Mouse (Mus musculus) midbrain, embryonic 11.5 days (tissue): Measurements from ENCODE around the gene Lrrc55. TPM values are rescaled to one million over a fixed set of nuclear protein-coding genes. Genes with fewer than 3 reads are reported as not detected.

ENCODE experiments used
- ATAC-seq: fragments of 200-750 bp; cut with Nextera tagmentation; 2 replicates; pipeline ENCODE4 v1.8.0; 2017; ENCODE audit warnings: moderate TSS enrichment, moderate library complexity; ENCODE audit not compliant: low FRiP score
- DNase-seq: peaks from one replicate; pipeline ENCODE4 v3.0.0; 2015; ENCODE audit warnings: low spot score; ENCODE audit errors: missing footprints
- H3K27ac ChIP-seq: fragments of 300-500 bp; sonication (generic); 2 replicates; pipeline ENCODE4 v1.5.1; 2014; ENCODE audit warnings: low read depth, low read length
- H3K27me3 ChIP-seq: fragments of 300-500 bp; sonication (generic); 2 replicates; pipeline ENCODE4 v1.6.1; 2014; ENCODE audit warnings: mild to moderate bottlenecking, low read length, moderate library complexity, mixed read lengths; ENCODE audit not compliant: control insufficient read depth, insufficient read depth
- H3K36me3 ChIP-seq: fragments of 300-500 bp; sonication (generic); 2 replicates; pipeline ENCODE4 v1.6.1; 2014; ENCODE audit warnings: mild to moderate bottlenecking, low read length, moderate library complexity, mixed read lengths; ENCODE audit not compliant: control insufficient read depth, insufficient read depth
- H3K4me1 ChIP-seq: fragments of 300-500 bp; sonication (generic); 2 replicates; pipeline ENCODE4 v1.6.1; 2014; ENCODE audit warnings: low read length; ENCODE audit not compliant: control insufficient read depth, insufficient read depth
- H3K4me2 ChIP-seq: fragments of 300-500 bp; sonication (generic); 2 replicates; pipeline ENCODE4 v1.6.1; 2014; ENCODE audit warnings: mild to moderate bottlenecking, moderate library complexity
- H3K4me3 ChIP-seq: fragments of 300-500 bp; sonication (generic); 2 replicates; pipeline ENCODE4 v1.5.1; 2014; ENCODE audit warnings: low read depth, low read length
- H3K9ac ChIP-seq: fragments of 300-500 bp; sonication (generic); 2 replicates; pipeline ENCODE4 v1.6.1; 2014; ENCODE audit warnings: low read length
- H3K9me3 ChIP-seq: fragments of 300-500 bp; sonication (generic); 2 replicates; pipeline ENCODE4 v1.6.1; 2016; ENCODE audit warnings: low read length; ENCODE audit not compliant: control insufficient read depth
- WGBS: fragments of 180-500 bp; shearing (Covaris S2); extraction: QIAGEN DNeasy Blood & Tissue Kit; methylation state at CpG from one replicate; pipeline ENCODE4 v1.1.7; 2014; 5-methylcytosine and 5-hydroxymethylcytosine counted together
- polyA plus RNA-seq: library from polyadenylated mRNA; unstranded; fragments of >200 nt; fragmentation: Nextera tagmentation; extraction: Ambion mirVana; gene quantifications from 2 replicates; pipeline ENCODE4 v1.2.1, GENCODE M21; 2014

The Lrrc55 gene
- polyA plus RNA-seq, 1 experiment from 2014 or later = 1.2 TPM

DNA sequence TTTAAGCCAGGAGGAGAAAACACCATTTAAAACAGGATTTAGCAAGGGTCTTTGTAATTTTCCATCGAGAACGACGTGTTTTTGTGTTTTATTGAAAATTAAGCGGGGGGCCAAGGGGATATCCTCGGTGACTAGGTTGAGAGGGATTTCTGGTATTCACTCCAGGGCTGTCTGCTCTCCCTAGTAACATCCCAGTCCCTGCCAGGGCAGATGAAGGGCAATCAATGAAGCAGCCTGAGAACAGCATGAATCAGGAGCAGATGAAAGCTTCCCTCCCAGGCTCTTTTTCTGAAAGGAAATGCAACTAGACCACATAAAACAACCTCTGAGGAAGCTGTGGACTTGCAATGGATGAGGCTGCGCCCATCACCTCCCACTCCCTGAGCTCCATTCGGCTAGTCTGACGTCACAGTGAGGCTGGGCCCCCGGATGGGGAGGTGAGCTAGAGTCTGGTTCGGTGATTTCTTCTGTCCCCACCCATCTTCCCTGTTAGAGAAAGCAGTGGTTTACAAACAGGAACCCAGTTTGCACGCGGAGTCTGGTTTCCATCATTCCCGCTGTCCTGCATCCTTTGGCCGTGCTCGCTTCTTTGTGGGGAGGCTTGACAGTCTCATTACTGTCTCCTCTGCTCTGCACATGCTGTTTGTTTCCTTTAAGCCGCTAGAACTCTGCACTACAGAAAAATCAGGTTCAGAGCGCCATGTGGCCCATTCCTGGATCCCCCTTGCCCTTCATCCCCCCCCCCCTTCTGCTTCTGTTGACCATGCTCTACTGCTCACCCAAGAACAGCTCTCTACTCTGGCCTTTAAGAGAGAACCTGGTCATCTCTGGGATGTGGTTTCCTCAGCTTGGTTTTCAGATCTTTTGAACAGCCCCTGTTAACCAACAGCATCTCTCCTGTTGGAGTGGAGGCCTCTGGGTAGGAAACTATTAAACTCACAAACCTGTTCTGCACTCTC, 27.5 kb upstream of the Lrrc55 start:
- H3K27ac ChIP-seq = no peak overlapping the region
- H3K9ac ChIP-seq = no peak overlapping the region
- 52% methylated on average over 17 of the region's 17 CpGs for WGBS
- 0 out of 2 replicates have a peak, but pooled peaks have one; percentile 29 for ATAC-seq
- H3K4me3 ChIP-seq = no peak overlapping the region
- no peak overlapping the region for H3K4me2 ChIP-seq
- H3K4me1 ChIP-seq = no peaks in the 10 kb centered on the region
- no peaks in the 10 kb centered on the region for H3K27me3 ChIP-seq
- H3K9me3 ChIP-seq = no peaks in the 10 kb centered on the region
- no peak for DNase-seq
- no peaks in the 10 kb centered on the region for H3K36me3 ChIP-seq

DNA sequence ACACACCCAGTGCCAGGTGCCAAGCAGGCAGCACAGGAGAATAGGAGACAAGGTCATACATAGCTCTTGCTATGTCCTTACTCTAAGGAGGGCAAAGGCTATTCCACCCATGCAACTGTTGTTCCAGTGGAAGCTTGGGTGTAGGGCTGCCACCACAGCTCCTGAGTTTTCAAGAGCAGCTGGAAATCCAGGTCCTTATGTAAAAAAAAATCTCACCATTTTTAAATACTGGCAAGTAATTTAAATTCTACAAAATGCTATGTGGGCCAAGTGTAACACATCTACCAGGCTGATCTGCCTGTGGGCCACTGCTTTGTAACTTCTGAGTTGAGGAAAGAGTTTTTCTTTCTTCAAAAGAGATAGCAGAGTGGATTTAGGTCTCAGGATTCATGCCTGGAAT, 19.6 kb upstream of the Lrrc55 start:
- no peaks in the 10 kb centered on the region for H3K4me1 ChIP-seq
- H3K9me3 ChIP-seq = no peaks in the 10 kb centered on the region
- H3K27me3 ChIP-seq = no peaks in the 10 kb centered on the region
- H3K9ac ChIP-seq = no peak overlapping the region
- no peak overlapping the region for H3K27ac ChIP-seq
- H3K4me2 ChIP-seq = no peak overlapping the region
- H3K4me3 ChIP-seq = no peak overlapping the region
- ATAC-seq (no peak), DNase-seq (no peak)
- no peaks in the 10 kb centered on the region for H3K36me3 ChIP-seq

DNA sequence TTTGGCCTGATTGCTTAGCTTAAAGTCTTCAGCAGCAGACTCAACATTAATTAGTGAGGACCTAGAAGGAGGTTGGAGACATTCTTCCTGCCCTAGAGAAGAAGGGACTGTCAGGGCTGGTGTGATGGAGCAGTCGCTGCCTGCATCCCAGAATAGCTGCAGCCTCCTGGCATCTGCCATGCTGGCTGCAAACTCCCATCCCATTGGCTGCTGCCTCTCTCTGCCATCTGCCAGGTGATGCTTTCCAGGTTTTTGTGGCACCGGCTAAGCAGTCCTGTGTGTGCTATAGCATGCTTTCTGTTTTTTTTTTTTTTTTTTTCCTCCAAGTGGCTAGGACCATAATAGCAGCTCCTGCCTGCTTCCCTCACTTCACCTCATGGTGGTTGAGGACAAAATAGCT, 16.7 kb upstream of the Lrrc55 start:
- ATAC-seq = no peak
- 84% methylated on average over 2 of the region's 2 CpGs for WGBS
- Histone ChIP-seq H3K36me3 (no peaks in the 10 kb centered on the region), H3K9me3 (no peaks in the 10 kb centered on the region), H3K4me1 (no peaks in the 10 kb centered on the region), H3K4me2 (no peak overlapping the region), H3K27ac (no peak overlapping the region), H3K9ac (no peak overlapping the region), H3K27me3 (no peaks in the 10 kb centered on the region), H3K4me3 (no peak overlapping the region)
- DNase-seq = no peak

DNA sequence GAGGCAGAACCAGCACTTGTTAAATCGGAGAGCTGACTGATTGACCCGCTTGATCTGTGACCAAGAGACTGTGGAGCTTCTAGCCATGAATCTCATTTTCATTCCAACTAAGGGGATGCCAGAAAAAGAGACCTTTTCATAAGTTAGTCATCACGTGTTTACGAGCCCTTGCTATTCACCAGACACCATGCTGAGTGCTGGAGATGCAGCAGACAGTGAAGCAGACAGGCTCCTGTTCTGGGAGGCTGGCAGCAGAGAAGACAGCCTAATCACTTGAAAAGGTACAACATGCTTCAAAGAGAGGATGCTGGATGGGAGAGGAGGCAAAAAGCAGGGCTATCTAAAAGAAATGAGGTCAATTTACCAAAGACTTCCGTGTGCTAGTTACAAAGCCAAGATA, 12.3 kb upstream of the Lrrc55 start:
- Histone ChIP-seq H3K36me3 (no peaks in the 10 kb centered on the region), H3K4me2 (no peak overlapping the region), H3K4me1 (no peaks in the 10 kb centered on the region), H3K27me3 (no peaks in the 10 kb centered on the region), H3K9ac (no peak overlapping the region), H3K4me3 (no peak overlapping the region), H3K27ac (no peak overlapping the region), H3K9me3 (no peaks in the 10 kb centered on the region)
- no peak for ATAC-seq
- no peak for DNase-seq
- 69% methylated on average over 5 of the region's 5 CpGs for WGBS

DNA sequence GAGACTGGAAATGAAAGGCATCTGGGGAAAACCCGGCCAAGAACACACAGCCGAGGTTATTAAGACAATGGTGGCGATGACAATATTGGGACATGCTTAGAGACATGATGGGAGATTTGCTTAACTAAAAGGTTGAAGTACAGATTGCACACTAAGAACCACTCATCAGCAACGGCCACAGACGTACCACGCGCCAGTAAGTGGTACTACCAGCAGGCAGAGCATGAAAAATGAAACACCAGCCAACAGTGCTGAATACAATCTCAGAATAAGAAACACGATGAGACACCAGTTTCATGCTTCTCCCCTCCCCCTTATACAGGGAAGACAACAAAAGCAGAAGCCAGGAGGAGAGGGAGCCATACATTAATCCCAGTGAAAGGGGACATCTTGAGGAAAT, 8.2 kb upstream of the Lrrc55 start:
- Histone ChIP-seq H3K27ac (no peak overlapping the region), H3K9me3 (no peaks in the 10 kb centered on the region), H3K9ac (no peak overlapping the region), H3K4me3 (no peak overlapping the region), H3K4me1 (no peaks in the 10 kb centered on the region), H3K27me3 (no peaks in the 10 kb centered on the region), H3K36me3 (no peaks in the 10 kb centered on the region), H3K4me2 (no peak overlapping the region)
- ATAC-seq (no peak), DNase-seq (no peak)
- WGBS = 86% methylated on average over 8 of the region's 8 CpGs

DNA sequence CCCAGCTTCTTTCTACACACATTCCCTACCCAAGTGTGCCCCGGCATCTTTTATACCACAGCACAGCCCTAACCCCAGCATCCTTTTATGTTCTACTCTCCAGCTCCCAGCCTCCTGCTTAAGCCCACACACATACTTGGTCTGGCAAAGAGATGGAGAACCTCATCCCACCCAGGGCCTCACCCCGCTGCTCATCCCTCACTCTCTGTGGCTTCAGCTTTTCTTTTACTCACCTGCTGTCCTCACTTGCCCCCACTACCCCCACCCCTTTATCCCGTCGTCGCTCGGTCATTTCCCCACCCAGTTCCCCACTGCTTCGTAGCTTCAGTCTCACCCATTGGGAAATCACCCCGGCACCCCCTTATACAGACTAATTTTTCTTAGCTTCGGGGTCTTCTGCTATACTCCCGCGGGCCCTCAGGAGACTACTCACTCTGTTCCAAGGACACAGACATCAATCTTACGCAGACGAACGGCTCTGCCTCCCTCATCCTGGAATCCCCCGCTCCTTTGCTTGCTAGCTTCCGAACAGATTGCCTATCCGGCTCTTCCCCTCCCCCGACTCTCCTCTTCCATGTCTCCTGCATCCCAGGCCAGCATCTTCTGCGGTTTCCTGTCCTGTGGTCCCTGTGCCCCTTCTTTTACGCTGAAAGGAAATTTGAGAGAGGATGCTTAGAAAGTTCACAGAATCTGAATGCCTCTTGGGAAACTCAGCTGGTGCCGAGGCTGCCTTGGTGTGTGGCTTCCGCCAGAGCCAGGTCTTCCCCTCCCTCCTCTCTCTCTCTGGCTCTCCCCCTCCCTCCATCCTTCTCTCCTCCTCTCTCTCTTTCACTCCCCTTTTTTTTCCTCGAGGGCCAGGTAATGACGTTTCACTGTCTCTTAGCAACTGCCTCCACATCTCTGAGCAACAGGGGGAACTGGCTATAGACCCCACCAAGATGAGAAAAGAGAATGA, 1.3 kb upstream of the Lrrc55 start:
- no peaks in the 10 kb centered on the region for H3K36me3 ChIP-seq
- H3K9ac ChIP-seq = peak overlapping the region; percentile 63
- no peaks in the 10 kb centered on the region for H3K9me3 ChIP-seq
- ATAC-seq (peak; percentile 81), DNase-seq (peak; percentile 88)
- H3K27ac ChIP-seq = no peak overlapping the region
- H3K4me2 ChIP-seq = peak overlapping the region; percentile 64
- no peaks in the 10 kb centered on the region for H3K4me1 ChIP-seq
- H3K27me3 ChIP-seq = no peaks in the 10 kb centered on the region
- peak overlapping the region; percentile 33 for H3K4me3 ChIP-seq
- WGBS = 1% methylated on average over 24 of the region's 24 CpGs

DNA sequence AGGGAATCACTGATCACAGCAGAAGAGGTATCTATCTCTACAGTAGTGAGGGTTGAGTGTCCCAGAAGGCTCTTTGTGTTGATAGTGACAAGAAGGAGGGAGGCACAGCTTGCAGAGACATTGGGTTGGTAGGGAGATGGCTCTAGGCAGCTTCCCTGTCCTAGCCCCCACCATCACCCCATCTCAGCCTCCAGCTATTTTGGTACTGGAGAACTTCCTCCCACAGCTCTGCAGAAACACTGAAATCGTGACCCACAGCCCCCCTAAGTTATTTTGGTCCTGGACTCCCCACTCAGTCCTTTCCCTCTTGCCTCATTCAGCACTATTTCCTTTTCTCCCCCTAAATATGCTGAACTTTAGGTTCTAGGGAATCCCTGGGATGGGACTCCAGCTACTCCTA, 2.4 kb downstream of the Lrrc55 start:
- no peak overlapping the region for H3K9ac ChIP-seq
- H3K36me3 ChIP-seq = no peaks in the 10 kb centered on the region
- H3K27me3 ChIP-seq = no peaks in the 10 kb centered on the region
- no peak for ATAC-seq
- H3K27ac ChIP-seq = no peak overlapping the region
- H3K4me3 ChIP-seq = no peak overlapping the region
- H3K4me2 ChIP-seq = no peak overlapping the region
- DNase-seq = no peak
- WGBS = 67% methylated on average over 1 of the region's 1 CpGs
- no peaks in the 10 kb centered on the region for H3K9me3 ChIP-seq
- no peaks in the 10 kb centered on the region for H3K4me1 ChIP-seq

DNA sequence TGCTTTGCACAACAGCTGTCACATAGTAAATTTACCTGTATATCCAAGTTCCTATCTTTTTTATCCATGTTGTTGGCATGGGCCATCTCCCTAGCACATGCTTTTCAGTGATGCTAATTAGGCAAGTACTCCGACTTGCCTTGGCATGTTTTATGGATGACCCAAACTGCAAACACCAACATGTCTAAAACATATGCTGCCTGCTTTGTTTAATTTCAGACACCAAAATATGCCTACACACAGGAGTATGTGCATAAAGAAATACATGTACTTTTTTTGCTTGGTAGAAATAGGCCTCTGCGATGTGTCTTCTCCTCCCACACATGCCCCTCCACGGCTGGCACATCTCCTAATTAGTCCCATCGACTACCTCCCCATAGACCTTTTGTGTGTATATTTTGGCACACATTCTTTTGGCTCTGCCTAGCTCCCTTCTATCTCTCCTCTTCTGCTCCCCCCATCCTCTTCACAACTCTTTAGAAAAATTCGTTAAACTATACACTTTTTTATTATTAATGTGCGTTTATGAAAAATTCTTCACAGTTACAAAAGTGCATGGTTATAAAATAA, 9.3 kb downstream of the Lrrc55 start:
- H3K9me3 ChIP-seq = no peaks in the 10 kb centered on the region
- no peaks in the 10 kb centered on the region for H3K4me1 ChIP-seq
- 90% methylated on average over 6 of the region's 6 CpGs for WGBS
- ATAC-seq (no peak), DNase-seq (no peak)
- no peaks in the 10 kb centered on the region for H3K27me3 ChIP-seq
- H3K36me3 ChIP-seq = no peaks in the 10 kb centered on the region
- no peak overlapping the region for H3K27ac ChIP-seq
- H3K4me3 ChIP-seq = no peak overlapping the region
- H3K9ac ChIP-seq = no peak overlapping the region
- no peak overlapping the region for H3K4me2 ChIP-seq
